Mouse (Mus musculus) cerebellum, postnatal 10 days (tissue): ENCODE data around the gene Zfp978.
"Not testable (repeated sequence)": the region's sequence is repeated elsewhere in the genome, so short reads cannot be mapped to it uniquely, and the experiment has no call there.

Source experiments
- DNase-seq, 2 experiments: peaks; one replicate each; pipeline ENCODE4 v3.0.0; 2021; ENCODE audit warnings: mixed read lengths in 2 of 2

The Zfp978 gene

GRCm38 (mm10) chr4:147361003-147361402 is at the start of gene Zfp978:
Zfp978 (plus strand) TSS chr4:147361303.
- not testable (repeated sequence) for DNase-seq

DNA sequence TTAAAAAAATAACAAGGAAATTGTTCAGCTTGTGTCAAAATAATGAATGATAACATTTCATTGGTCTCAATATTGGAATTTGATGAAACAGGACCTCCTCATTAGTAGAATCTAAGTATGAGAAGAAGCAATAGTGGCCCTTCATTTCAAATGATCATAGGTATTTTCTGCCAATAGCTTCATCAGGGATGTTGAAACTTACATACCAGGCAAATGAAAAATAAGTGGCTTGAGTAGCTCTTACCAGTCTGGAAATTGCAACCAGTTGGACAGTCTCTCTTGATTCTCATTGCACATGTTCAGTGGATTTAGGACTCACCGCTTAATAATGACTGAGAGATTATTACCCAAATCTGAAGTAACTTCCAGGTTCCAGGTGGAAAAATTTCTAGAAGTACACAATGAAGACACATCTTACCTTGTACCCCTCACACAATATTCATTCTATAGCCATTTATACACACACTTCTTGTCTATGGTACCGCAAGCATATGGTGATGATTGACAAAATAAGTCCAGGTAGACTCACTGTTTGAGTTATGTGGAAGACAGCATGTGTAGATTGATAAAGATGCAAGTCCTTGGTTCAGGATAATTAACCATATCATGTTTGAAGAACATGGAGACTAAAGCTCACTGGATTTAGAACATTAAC is 25.9 kb upstream of the Zfp978 start:
- DNase-seq: not testable (repeated sequence)

DNA sequence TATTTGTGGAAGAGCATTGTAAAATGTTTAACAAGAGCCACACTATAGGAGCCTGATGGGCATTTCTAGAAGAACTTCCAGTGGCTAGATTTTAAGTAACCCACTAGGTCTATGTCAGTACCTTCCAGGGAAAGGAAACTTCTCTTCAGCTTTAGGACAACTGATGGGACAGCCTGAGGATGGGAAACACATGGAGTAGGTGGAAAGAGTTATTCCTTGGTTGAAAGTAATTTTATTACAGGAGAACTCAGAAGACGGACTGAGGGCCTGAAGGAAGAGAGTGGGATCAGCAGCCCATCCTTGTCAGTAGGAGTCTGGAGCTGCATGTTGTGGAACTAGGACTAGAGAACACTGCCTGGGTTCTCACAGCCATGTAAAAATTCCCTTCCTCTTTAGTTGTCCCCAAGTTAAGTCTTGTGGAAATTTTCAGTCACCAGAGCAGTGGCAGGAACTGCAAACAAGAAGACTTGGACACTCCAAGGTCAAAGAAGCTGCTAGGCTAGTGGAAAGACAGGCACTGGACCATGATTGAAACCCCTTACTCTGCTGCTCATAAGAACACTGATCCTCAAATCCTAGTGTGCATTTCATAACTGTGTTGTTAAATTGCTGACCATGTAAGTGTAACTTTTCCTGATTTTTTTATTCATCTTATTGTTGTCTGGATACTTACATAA is 25.3 kb upstream of the Zfp978 start:
- DNase-seq: not testable (repeated sequence)

DNA sequence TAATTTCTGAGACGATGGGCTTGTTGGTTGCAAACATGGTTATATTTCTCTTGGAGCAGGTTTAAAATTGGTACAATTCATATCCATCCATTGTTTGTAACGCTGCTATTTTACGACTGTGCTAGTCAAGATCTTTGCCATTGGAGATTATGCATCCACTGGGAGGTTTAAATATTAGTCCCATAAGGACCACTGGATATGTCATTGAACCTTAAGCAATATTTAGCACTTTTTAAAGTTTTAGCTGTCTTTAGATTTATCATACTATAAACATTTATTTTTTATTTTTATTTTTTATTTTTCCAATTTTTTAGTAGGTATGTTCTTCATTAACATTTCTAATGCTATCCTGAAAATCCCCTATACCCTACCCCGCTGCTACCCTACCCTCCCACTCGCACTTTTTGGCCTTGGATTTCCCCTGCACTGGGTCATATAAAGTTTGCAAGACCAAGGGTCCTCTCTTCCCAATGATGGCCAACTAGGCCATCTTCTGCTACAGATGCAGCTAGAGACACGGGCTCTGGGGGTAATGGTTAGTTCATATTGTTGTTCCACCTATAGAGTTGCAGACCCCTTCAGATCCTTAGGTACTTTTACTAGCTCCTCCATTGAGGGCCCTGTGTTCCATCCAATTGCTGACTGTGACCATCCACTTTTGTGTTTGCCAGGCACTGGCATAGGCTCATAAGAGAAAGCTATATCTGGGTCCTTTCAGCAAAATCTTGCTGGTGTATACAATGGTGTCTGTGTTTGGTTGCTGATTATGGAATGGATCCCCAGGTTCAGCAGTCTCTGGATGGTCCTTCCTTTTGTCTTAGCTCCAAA is 24.5 kb upstream of the Zfp978 start:
- not testable (repeated sequence) for DNase-seq

- not testable (repeated sequence) for DNase-seq
Observed at GRCm38 (mm10) chr4:147337520-147337919, 23.6 kb upstream of the Zfp978 start.

GRCm38 (mm10) chr4:147338032-147338610 is 23.0 kb upstream of the Zfp978 start:
- DNase-seq: no peak

- DNase-seq: not testable (repeated sequence)
Observed at GRCm38 (mm10) chr4:147338706-147339105, 22.4 kb upstream of the Zfp978 start.

- DNase-seq: not testable (repeated sequence)
Observed at GRCm38 (mm10) chr4:147339601-147340219, 21.4 kb upstream of the Zfp978 start.

DNA sequence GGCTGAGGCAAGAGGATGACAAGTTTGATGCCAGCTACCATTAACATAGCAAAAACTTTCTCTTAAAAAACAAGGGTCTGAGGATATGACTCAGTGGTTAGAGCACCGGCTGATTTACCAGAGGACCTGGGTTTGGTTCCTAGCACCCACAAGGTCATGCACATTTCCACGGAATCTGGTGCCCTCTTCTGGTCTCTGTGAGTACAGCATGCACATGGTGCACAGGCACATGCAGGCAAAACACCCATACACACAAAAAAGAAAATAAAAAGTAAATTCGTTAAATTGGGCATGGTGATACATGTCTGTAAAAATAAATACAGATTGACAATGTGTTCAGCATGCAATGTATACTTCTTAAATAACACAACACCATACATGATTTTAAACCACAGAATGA is 20.9 kb upstream of the Zfp978 start:
- DNase-seq: not testable (repeated sequence)

DNA sequence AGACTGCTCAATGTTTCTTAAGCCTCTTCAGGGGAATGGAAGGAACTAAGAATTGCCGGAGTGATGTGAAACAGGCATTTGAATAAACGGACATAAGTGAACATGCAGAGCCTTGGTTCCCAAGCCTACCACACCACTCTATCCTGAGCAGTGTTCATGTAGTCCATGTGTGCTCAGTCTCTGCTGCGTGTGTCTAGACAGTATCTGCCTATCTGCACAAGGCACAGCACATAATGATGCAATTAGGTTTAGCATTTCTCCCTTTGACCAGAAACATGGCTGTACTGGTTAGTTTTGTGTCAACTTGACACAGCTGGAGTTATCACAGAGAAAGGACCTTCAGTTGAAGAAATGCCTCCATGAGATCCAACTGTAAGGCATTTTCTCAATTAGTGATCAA is 20.2 kb upstream of the Zfp978 start:
- not testable (repeated sequence) for DNase-seq

GRCm38 (mm10) chr4:147343042-147343908 is 17.8 kb upstream of the Zfp978 start:
- DNase-seq: not testable (repeated sequence)

GRCm38 (mm10) chr4:147345061-147345554 is 16.0 kb upstream of the Zfp978 start:
- not testable (repeated sequence) for DNase-seq

GRCm38 (mm10) chr4:147346361-147347035 is 14.6 kb upstream of the Zfp978 start:
- not testable (repeated sequence) for DNase-seq

DNA sequence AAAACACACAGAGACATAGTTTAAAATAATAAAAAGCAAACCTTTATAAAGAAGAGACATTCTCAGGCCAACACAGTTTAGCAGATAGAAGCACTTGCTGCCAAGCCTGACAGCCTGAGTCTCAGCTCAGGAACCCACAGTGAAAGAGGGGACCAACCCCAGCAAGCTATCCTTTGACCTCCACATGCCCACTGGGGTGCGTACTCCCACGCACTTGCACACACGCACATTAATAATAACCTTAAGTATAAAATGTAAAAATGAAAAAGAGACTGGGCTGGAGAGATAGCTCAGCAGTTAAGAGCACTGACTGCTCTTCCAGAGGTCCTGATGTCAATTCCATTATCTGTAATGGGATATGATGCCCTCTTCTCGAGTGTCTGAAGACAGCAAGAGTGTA is 13.8 kb upstream of the Zfp978 start:
- DNase-seq: not testable (repeated sequence)

GRCm38 (mm10) chr4:147347880-147348279 is 13.2 kb upstream of the Zfp978 start:
- DNase-seq: not testable (repeated sequence)

GRCm38 (mm10) chr4:147348401-147348800 is 12.7 kb upstream of the Zfp978 start:
- DNase-seq: not testable (repeated sequence)

DNA sequence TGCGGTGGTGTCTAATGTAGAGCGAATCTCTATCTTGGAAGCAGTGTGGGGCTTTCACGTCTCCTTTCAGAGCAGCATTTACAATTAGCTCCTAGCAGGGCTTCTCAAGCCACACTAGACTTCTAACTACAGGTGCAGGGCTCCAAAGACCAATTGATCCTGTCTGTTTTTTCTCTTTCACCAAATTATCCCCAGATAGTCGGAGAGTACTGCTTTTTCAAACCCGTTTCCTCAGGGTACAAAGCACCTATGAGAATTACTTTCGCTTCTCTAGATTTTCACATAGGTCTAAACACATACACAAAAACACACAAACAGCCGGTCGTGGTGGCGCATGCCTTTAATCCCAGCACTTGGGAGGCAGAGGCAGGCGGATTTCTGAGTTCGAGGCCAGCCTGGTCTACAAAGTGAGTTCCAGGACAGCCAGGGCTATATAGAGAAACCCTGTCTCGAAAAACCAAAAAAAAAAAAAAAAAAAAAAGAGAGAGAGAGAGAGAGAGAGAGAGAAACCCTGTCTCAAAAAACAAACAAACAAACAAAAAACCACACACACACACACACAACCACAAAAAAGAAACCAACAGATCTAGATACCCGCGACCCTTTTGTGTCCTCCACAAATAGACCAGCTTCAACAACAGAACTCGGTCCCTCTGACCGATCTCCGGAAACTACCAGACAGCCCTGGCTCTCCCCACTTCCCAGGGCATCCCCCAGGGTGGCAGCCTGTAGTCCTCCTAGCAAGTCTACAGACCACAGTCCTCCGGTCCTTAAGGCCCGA is 12.0 kb upstream of the Zfp978 start:
- DNase-seq: not testable (repeated sequence)

DNA sequence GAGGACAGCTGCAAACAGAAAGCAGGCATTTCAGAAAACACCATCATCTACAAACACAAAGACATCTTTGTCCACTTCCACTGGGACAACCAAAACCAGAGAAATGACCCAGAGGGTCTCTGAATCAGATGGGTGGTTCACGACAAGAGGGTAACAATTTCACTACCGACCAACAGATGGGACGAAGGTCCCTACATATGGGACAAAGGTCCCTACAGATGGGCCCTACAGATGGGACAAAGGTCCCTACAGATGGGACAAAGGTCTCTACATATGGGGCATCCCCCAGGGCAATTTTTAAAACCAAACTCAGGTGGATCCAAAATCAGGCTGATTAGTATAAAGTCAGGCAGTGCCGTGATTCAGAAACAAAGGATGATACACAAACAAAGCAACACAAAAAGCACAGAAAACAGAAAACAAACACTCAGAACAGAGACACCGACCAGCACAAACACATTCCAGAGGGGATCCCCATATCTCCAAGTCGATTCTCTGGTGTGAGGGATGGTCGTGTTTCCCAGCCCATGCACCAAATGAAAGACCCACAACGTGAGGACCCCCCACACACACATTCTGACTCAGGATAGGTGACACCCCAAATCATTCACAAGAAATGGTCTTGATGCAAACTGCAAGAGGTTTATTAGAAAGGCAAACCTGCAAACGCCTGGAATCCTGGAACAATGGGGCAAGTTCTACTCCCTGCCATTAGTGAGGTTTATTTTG is 11.3 kb upstream of the Zfp978 start:
- DNase-seq: not testable (repeated sequence)

- not testable (repeated sequence) for DNase-seq
Observed at GRCm38 (mm10) chr4:147350541-147350940, 10.6 kb upstream of the Zfp978 start.
